19 mouse cellular contexts compared by ENCODE assay signal in the genomic region with DNA sequence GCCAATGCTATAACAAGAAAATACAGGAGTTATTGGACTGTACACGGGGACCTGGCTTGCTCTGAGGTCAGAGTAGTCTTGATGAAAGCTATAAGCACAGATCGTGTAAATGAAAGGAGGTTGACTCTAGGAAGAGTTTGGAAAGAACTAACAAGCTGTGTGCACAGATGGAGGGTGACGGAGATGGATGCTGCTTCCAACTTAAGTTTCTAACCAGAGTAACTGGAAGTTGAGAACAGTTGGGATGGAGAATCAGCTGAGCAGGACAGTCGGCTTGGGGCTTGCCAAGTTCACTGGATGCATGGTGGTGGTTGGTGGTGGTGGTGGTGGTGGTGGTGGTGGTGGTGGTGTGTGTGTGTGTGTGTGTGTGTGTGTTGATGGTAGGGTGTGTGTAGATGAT.
DNase-seq lines count a peak whose midpoint lies in the region; ATAC-seq and TF ChIP-seq lines count a peak whose summit lies in the region.
"Had no signal": no experiment of that assay in that cellular context is flagged by ENCODE, and none has a peak within 500 bp of the region (broad histone marks: within the 10 kb centered on the region; RNA-seq: fewer than 3 reads in every experiment).

No protein-coding gene starts in this region.

- peak; percentile 31 for DNase-seq in forebrain, postnatal 0 days
- no peak for DNase-seq in hindbrain, postnatal 0 days (ENCODE audit: low spot score)
- DNase-seq in hindbrain, embryonic 10.5 days (ENCODE audit: low spot score): no peak
- peak; percentile 17 to 45 for DNase-seq in layer of hippocampus, adult 18-20 months (ENCODE audit: low spot score in 2 of 2)
- no peak for DNase-seq in layer of hippocampus, postnatal 14 days (ENCODE audit: low spot score in 2 of 2)
- peak; percentile 56 for DNase-seq in brain, adult 2 months (ENCODE audit: low read depth, low spot score)
- DNase-seq: adrenal gland, postnatal 14 days; gastrocnemius, postnatal 10 days; heart, adult 18-20 months; heart, postnatal 10 days; heart, postnatal 4 days had no signal

- H3K27me3 ChIP-seq in forebrain, postnatal 0 days (ENCODE audit: insufficient read depth, low read length): no peaks in the 10 kb centered on the region
- no peaks in the 10 kb centered on the region for H3K27me3 ChIP-seq in forebrain, embryonic 15.5 days
- H3K27me3 ChIP-seq in hindbrain, postnatal 0 days (ENCODE audit: insufficient read depth, low read length): no peaks in the 10 kb centered on the region
- no peaks in the 10 kb centered on the region for H3K27me3 ChIP-seq in hindbrain, embryonic 10.5 days (ENCODE audit: insufficient read depth, poor library complexity, severe bottlenecking)
- H3K27me3 ChIP-seq: CH12.LX; embryonic facial prominence, embryonic 13.5 days; forebrain, embryonic 12.5 days; intestine, embryonic 15.5 days had no signal

- H3K4me2 ChIP-seq in forebrain, postnatal 0 days (ENCODE audit: low read depth): no peak overlapping the region
- no peak overlapping the region for H3K4me2 ChIP-seq in forebrain, embryonic 15.5 days (replicated peaks)
- no peak overlapping the region for H3K4me2 ChIP-seq in hindbrain, postnatal 0 days (ENCODE audit: low read depth, low read length)
- H3K4me2 ChIP-seq: embryonic facial prominence, embryonic 13.5 days; forebrain, embryonic 12.5 days; intestine, embryonic 15.5 days had no signal

- 76% methylated on average over 4 of the region's 4 CpGs for WGBS in forebrain, postnatal 0 days
- WGBS in forebrain, embryonic 15.5 days: 89% methylated on average over 4 of the region's 4 CpGs
- 69% methylated on average over 4 of the region's 4 CpGs for WGBS in hindbrain, postnatal 0 days
- 89% methylated on average over 4 of the region's 4 CpGs for WGBS in hindbrain, embryonic 10.5 days

- no peak overlapping the region for H3K4me3 ChIP-seq in forebrain, postnatal 0 days (ENCODE audit: low read depth, low read length)
- H3K4me3 ChIP-seq in forebrain, embryonic 15.5 days: no peak overlapping the region
- H3K4me3 ChIP-seq in hindbrain, postnatal 0 days (ENCODE audit: low read length): no peak overlapping the region
- H3K4me3 ChIP-seq in hindbrain, embryonic 10.5 days: no peak overlapping the region
- H3K4me3 ChIP-seq: embryonic facial prominence, embryonic 13.5 days; forebrain, embryonic 12.5 days; heart, embryonic 10.5 days; intestine, embryonic 15.5 days had no signal

- H3K4me1 ChIP-seq in forebrain, postnatal 0 days (ENCODE audit: insufficient read depth): no peaks in the 10 kb centered on the region
- H3K4me1 ChIP-seq in forebrain, embryonic 15.5 days: peaks cover 6% of the 10 kb centered on the region; the same call in 1 of the 2 replicates
- peaks cover 3% of the 10 kb centered on the region; the same call in 1 of the 2 replicates for H3K4me1 ChIP-seq in hindbrain, postnatal 0 days (ENCODE audit: insufficient read depth, low read length)
- peaks cover 7% of the 10 kb centered on the region for H3K4me1 ChIP-seq in hindbrain, embryonic 10.5 days (replicated peaks)
- H3K4me1 ChIP-seq: embryonic facial prominence, embryonic 13.5 days; heart, embryonic 10.5 days; intestine, embryonic 15.5 days had no signal

- peak; percentile 53; the same call in 1 of the 2 replicates for ATAC-seq in forebrain, postnatal 0 days
- no peak for ATAC-seq in forebrain, embryonic 15.5 days (replicated peaks)
- 0 out of 2 replicates have a peak, but pooled peaks have one; percentile 7 for ATAC-seq in hindbrain, postnatal 0 days
- ATAC-seq: activated CD4-positive, CD25-positive, alpha-beta regulatory T cell, adult 4 months; intestine, embryonic 15.5 days; Patski had no signal

- H3K36me3 ChIP-seq in forebrain, postnatal 0 days (ENCODE audit: insufficient read depth): no peaks in the 10 kb centered on the region
- H3K36me3 ChIP-seq in forebrain, embryonic 15.5 days: no peaks in the 10 kb centered on the region
- no peaks in the 10 kb centered on the region for H3K36me3 ChIP-seq in hindbrain, postnatal 0 days (ENCODE audit: insufficient read depth, low read length)
- H3K36me3 ChIP-seq in hindbrain, embryonic 10.5 days: no peaks in the 10 kb centered on the region
- H3K36me3 ChIP-seq: embryonic facial prominence, embryonic 13.5 days; forebrain, embryonic 12.5 days; heart, embryonic 10.5 days; intestine, embryonic 15.5 days had no signal

- no peak overlapping the region for H3K27ac ChIP-seq in forebrain, postnatal 0 days (ENCODE audit: low read depth, low read length)
- no peak overlapping the region for H3K27ac ChIP-seq in forebrain, embryonic 15.5 days (replicated peaks)
- H3K27ac ChIP-seq in hindbrain, postnatal 0 days: peak overlapping the region; percentile 28; the same call in 1 of the 2 replicates
- no peak overlapping the region for H3K27ac ChIP-seq in hindbrain, embryonic 10.5 days
- H3K27ac ChIP-seq: embryonic facial prominence, embryonic 13.5 days; forebrain, embryonic 12.5 days; heart, embryonic 10.5 days; intestine, embryonic 15.5 days had no signal

- no peak for TF ChIP-seq CTCF in forebrain, postnatal 0 days (IDR thresholded peaks at IDR 0.05; ENCODE audit: low read depth)
- TF ChIP-seq CTCF in hindbrain, postnatal 0 days (IDR thresholded peaks at IDR 0.05; ENCODE audit: low read depth): no peak

- no peak overlapping the region for H3K9ac ChIP-seq in forebrain, postnatal 0 days
- no peak overlapping the region for H3K9ac ChIP-seq in forebrain, embryonic 15.5 days (replicated peaks)
- no peak overlapping the region for H3K9ac ChIP-seq in hindbrain, postnatal 0 days (replicated peaks; ENCODE audit: low read length)
- H3K9ac ChIP-seq: embryonic facial prominence, embryonic 13.5 days; forebrain, embryonic 12.5 days; intestine, embryonic 15.5 days had no signal

- no peaks in the 10 kb centered on the region for H3K9me3 ChIP-seq in forebrain, postnatal 0 days (ENCODE audit: low read length)
- H3K9me3 ChIP-seq in forebrain, embryonic 15.5 days: no peaks in the 10 kb centered on the region
- H3K9me3 ChIP-seq in hindbrain, postnatal 0 days (ENCODE audit: low read length): no peaks in the 10 kb centered on the region
- H3K9me3 ChIP-seq in hindbrain, embryonic 10.5 days: no peaks in the 10 kb centered on the region
- H3K9me3 ChIP-seq: embryonic facial prominence, embryonic 13.5 days; forebrain, embryonic 12.5 days; heart, embryonic 10.5 days; intestine, embryonic 15.5 days had no signal

Comparison
In these comparisons a context has a peak if more than half of its experiments do, and no peak if none do; other contexts are left out.
1. DNase-seq: peak in forebrain, postnatal 0 days (single experiment), layer of hippocampus, adult 18-20 months (2 of 2) and brain, adult 2 months (single experiment); none in hindbrain, postnatal 0 days (single experiment), hindbrain, embryonic 10.5 days (single experiment) and layer of hippocampus, postnatal 14 days (0 of 2).